In genomic region chr7:141229702-141230101, GRCm38 (mm10) we compare ENCODE assay signal across 8 mouse cellular contexts. TPM values are rescaled to one million over a fixed set of nuclear protein-coding genes. Genes with fewer than 3 reads are reported as not detected.
DNase-seq lines count a peak whose midpoint lies in the region; ATAC-seq and TF ChIP-seq lines count a peak whose summit lies in the region.

No protein-coding gene starts in this region.

- H3K27me3 ChIP-seq in liver, adult 2 months (ENCODE audit: control insufficient read depth, insufficient read depth, low read length) = no peaks in the 10 kb centered on the region
- no peaks in the 10 kb centered on the region for H3K27me3 ChIP-seq in embryonic facial prominence, embryonic 14.5 days (replicated peaks; ENCODE audit: control insufficient read depth, insufficient read depth, low read length)
- H3K27me3 ChIP-seq in intestine, embryonic 15.5 days (replicated peaks) = no peaks in the 10 kb centered on the region
- H3K27me3 ChIP-seq in neural tube, embryonic 12.5 days (replicated peaks) = no peaks in the 10 kb centered on the region

- no peak overlapping the region for H3K27ac ChIP-seq in liver, adult 2 months (replicated peaks; ENCODE audit: insufficient read depth, low read depth, low read length)
- H3K27ac ChIP-seq in embryonic facial prominence, embryonic 14.5 days (replicated peaks; ENCODE audit: low read depth, low read length) = 0 out of 2 replicates have a peak overlapping the region, but pooled peaks have one; percentile 6
- H3K27ac ChIP-seq in intestine, embryonic 15.5 days = no peak overlapping the region
- no peak overlapping the region for H3K27ac ChIP-seq in neural tube, embryonic 12.5 days

- no peak for TF ChIP-seq CTCF in liver, adult 2 months (IDR thresholded peaks at IDR 0.05; ENCODE audit: low read depth, low read length)

- DNase-seq in liver, adult 2 months (ENCODE audit: extremely low read depth, low read depth, low spot score) = no peak
- no peak for DNase-seq in liver
- DNase-seq in embryonic facial prominence, embryonic 14.5 days (ENCODE audit: low spot score) = no peak
- no peak for DNase-seq in adrenal gland, postnatal 14 days
- no peak for DNase-seq in frontal cortex, postnatal 25 days (ENCODE audit: low spot score in 2 of 2)

- peak overlapping the region; percentile 77 for H3K9ac ChIP-seq in liver, adult 2 months (ENCODE audit: low read depth, low read length)
- H3K9ac ChIP-seq in embryonic facial prominence, embryonic 14.5 days (ENCODE audit: low read depth, low read length) = peak overlapping the region; percentile 99
- peak overlapping the region; percentile 80 for H3K9ac ChIP-seq in intestine, embryonic 15.5 days
- H3K9ac ChIP-seq in neural tube, embryonic 12.5 days = peak overlapping the region; percentile 97

- no peak for TF ChIP-seq POLR2A in liver, adult 2 months (IDR thresholded peaks at IDR 0.05; ENCODE audit: extremely low read depth, insufficient read depth, low read length)

- H3K4me1 ChIP-seq in liver, adult 2 months (ENCODE audit: control insufficient read depth, insufficient read depth, low read length) = peaks cover 11% of the 10 kb centered on the region; the same call in 1 of the 2 replicates
- peaks cover 9% of the 10 kb centered on the region for H3K4me1 ChIP-seq in embryonic facial prominence, embryonic 14.5 days (ENCODE audit: control insufficient read depth, insufficient read depth, low read length)
- H3K4me1 ChIP-seq in intestine, embryonic 15.5 days (replicated peaks) = peaks cover 13% of the 10 kb centered on the region
- H3K4me1 ChIP-seq in neural tube, embryonic 12.5 days = peaks cover 18% of the 10 kb centered on the region

- peak overlapping the region; percentile 92 for H3K4me2 ChIP-seq in embryonic facial prominence, embryonic 14.5 days (ENCODE audit: low read depth, low read length)
- H3K4me2 ChIP-seq in intestine, embryonic 15.5 days (replicated peaks) = peak overlapping the region; percentile 71
- H3K4me2 ChIP-seq in neural tube, embryonic 12.5 days (replicated peaks) = peak overlapping the region; percentile 73

- WGBS in liver, adult 2 months = 20% methylated on average over 6 of the region's 6 CpGs
- 55% methylated on average over 6 of the region's 6 CpGs for WGBS in embryonic facial prominence, embryonic 14.5 days
- 44% methylated on average over 6 of the region's 6 CpGs for WGBS in intestine, embryonic 15.5 days
- WGBS in neural tube, embryonic 12.5 days = 65% methylated on average over 6 of the region's 6 CpGs

- H3K36me3 ChIP-seq in liver, adult 2 months (ENCODE audit: control insufficient read depth, insufficient read depth, low read length) = peaks cover 25% of the 10 kb centered on the region
- peaks cover 41% of the 10 kb centered on the region for H3K36me3 ChIP-seq in embryonic facial prominence, embryonic 14.5 days (ENCODE audit: control insufficient read depth, insufficient read depth, low read length)
- peaks cover 22% of the 10 kb centered on the region for H3K36me3 ChIP-seq in intestine, embryonic 15.5 days
- H3K36me3 ChIP-seq in neural tube, embryonic 12.5 days = peaks cover 40% of the 10 kb centered on the region

- ATAC-seq in embryonic facial prominence, embryonic 14.5 days (ENCODE audit: low read depth) = no peak
- no peak for ATAC-seq in intestine, embryonic 15.5 days
- no peak for ATAC-seq in neural tube, embryonic 12.5 days (ENCODE audit: low FRiP score, low read depth)
- ATAC-seq in megakaryocyte-erythroid progenitor cell, adult 5-6 weeks (replicated peaks; ENCODE audit: low FRiP score, low TSS enrichment, poor library complexity, severe bottlenecking) = no peak

- peak overlapping the region; percentile 90 for H3K4me3 ChIP-seq in liver, adult 2 months (ENCODE audit: insufficient read depth, low read depth, low read length)
- peak overlapping the region; percentile 99 for H3K4me3 ChIP-seq in embryonic facial prominence, embryonic 14.5 days (ENCODE audit: low read depth, low read length)
- peak overlapping the region; percentile 93 for H3K4me3 ChIP-seq in intestine, embryonic 15.5 days (replicated peaks)
- H3K4me3 ChIP-seq in neural tube, embryonic 12.5 days = peak overlapping the region; percentile 97

- peaks cover 25% of the 10 kb centered on the region for H3K79me2 ChIP-seq in liver, adult 2 months (ENCODE audit: control insufficient read depth, insufficient read depth, low read length)

- no peaks in the 10 kb centered on the region for H3K9me3 ChIP-seq in embryonic facial prominence, embryonic 14.5 days (ENCODE audit: control insufficient read depth, low read length)
- H3K9me3 ChIP-seq in intestine, embryonic 15.5 days = no peaks in the 10 kb centered on the region
- H3K9me3 ChIP-seq in neural tube, embryonic 12.5 days = no peaks in the 10 kb centered on the region; the same call in 1 of the 2 replicates

RNA-seq across cellular contexts. Expression of gene Phrf1, which starts 1.1 kb away (rescaled TPM):
- total RNA-seq in liver, adult 2 months (2014; rRNA removed) = 8.1 and 12.6 TPM in 2 replicates
- 6.7 and 9.2 TPM in 2 replicates for polyA plus RNA-seq in liver, adult 2 months (2012; rRNA removed)
- 59.8 and 62.7 TPM in 2 replicates for polyA plus RNA-seq in embryonic facial prominence, embryonic 14.5 days (2014; fragmentation: Nextera tagmentation; extraction: Ambion mirVana)
- 61.9 and 62.1 TPM in 2 replicates for polyA plus RNA-seq in intestine, embryonic 15.5 days (2015; fragmentation: Nextera tagmentation; extraction: Ambion mirVana)
- 88.0 and 92.7 TPM in 2 replicates for polyA plus RNA-seq in neural tube, embryonic 12.5 days (2016; fragmentation: Nextera tagmentation; extraction: Ambion mirVana)
- 78.2 and 80.2 TPM in 2 replicates for total RNA-seq in adrenal gland, postnatal 14 days (2021)
- 114 and 119 TPM in 2 replicates for total RNA-seq in megakaryocyte-erythroid progenitor cell, adult 5-6 weeks (2014; fragmentation: Nextera tagmentation)
- 53.9 and 79.3 TPM in 2 replicates for total RNA-seq in megakaryocyte-erythroid progenitor cell, adult 5-6 weeks (2017)

RNA-seq across cellular contexts. Expression of gene Rassf7, which starts 14.0 kb away (rescaled TPM):
- total RNA-seq in liver, adult 2 months (2014; rRNA removed) = 21.6 and 22.5 TPM in 2 replicates
- 49.1 and 53.3 TPM in 2 replicates for polyA plus RNA-seq in liver, adult 2 months (2012; rRNA removed)
- polyA plus RNA-seq in embryonic facial prominence, embryonic 14.5 days (2014; fragmentation: Nextera tagmentation; extraction: Ambion mirVana) = 26.7 and 30.2 TPM in 2 replicates
- 63.7 and 70.0 TPM in 2 replicates for polyA plus RNA-seq in intestine, embryonic 15.5 days (2015; fragmentation: Nextera tagmentation; extraction: Ambion mirVana)
- 37.1 and 38.7 TPM in 2 replicates for polyA plus RNA-seq in neural tube, embryonic 12.5 days (2016; fragmentation: Nextera tagmentation; extraction: Ambion mirVana)
- 4.9 and 5.2 TPM in 2 replicates for total RNA-seq in adrenal gland, postnatal 14 days (2021)
- 3.1 and 6.4 TPM in 2 replicates for total RNA-seq in megakaryocyte-erythroid progenitor cell, adult 5-6 weeks (2014; fragmentation: Nextera tagmentation)
- 3.4 and 4.6 TPM in 2 replicates for total RNA-seq in megakaryocyte-erythroid progenitor cell, adult 5-6 weeks (2017)

RNA-seq across cellular contexts. Expression of gene Lmntd2, which starts 15.8 kb away (rescaled TPM):
- 0.47 and 0.83 TPM in 2 replicates for total RNA-seq in liver, adult 2 months (2014; rRNA removed)
- polyA plus RNA-seq in liver, adult 2 months (2012; rRNA removed) = 1.4 and 2.2 TPM in 2 replicates
- 1.3 and 1.5 TPM in 2 replicates for polyA plus RNA-seq in embryonic facial prominence, embryonic 14.5 days (2014; fragmentation: Nextera tagmentation; extraction: Ambion mirVana)
- 3.5 and 3.6 TPM in 2 replicates for polyA plus RNA-seq in intestine, embryonic 15.5 days (2015; fragmentation: Nextera tagmentation; extraction: Ambion mirVana)
- 2.5 and 3.8 TPM in 2 replicates for polyA plus RNA-seq in neural tube, embryonic 12.5 days (2016; fragmentation: Nextera tagmentation; extraction: Ambion mirVana)
- total RNA-seq in adrenal gland, postnatal 14 days (2021) = 0.26 and 0.34 TPM in 2 replicates
- not detected in 2 replicates for total RNA-seq in megakaryocyte-erythroid progenitor cell, adult 5-6 weeks (2014; fragmentation: Nextera tagmentation)
- not detected in 2 replicates for total RNA-seq in megakaryocyte-erythroid progenitor cell, adult 5-6 weeks (2017)

RNA-seq across cellular contexts. Expression of gene Lrrc56, which starts 35.7 kb away (rescaled TPM):
- 1.8 and 2.1 TPM in 2 replicates for total RNA-seq in liver, adult 2 months (2014; rRNA removed)
- polyA plus RNA-seq in liver, adult 2 months (2012; rRNA removed) = 4.4 and 4.8 TPM in 2 replicates
- 6.0 and 7.2 TPM in 2 replicates for polyA plus RNA-seq in embryonic facial prominence, embryonic 14.5 days (2014; fragmentation: Nextera tagmentation; extraction: Ambion mirVana)
- 5.1 and 5.4 TPM in 2 replicates for polyA plus RNA-seq in intestine, embryonic 15.5 days (2015; fragmentation: Nextera tagmentation; extraction: Ambion mirVana)
- polyA plus RNA-seq in neural tube, embryonic 12.5 days (2016; fragmentation: Nextera tagmentation; extraction: Ambion mirVana) = 11.2 TPM in 2 replicates
- 7.6 and 9.6 TPM in 2 replicates for total RNA-seq in adrenal gland, postnatal 14 days (2021)
- 4.3 and 6.1 TPM in 2 replicates for total RNA-seq in megakaryocyte-erythroid progenitor cell, adult 5-6 weeks (2014; fragmentation: Nextera tagmentation)
- 0.28 and 0.88 TPM in 2 replicates for total RNA-seq in megakaryocyte-erythroid progenitor cell, adult 5-6 weeks (2017)

RNA-seq across cellular contexts. Expression of gene Hras, which starts 35.9 kb away (rescaled TPM):
- 37.6 and 53.8 TPM in 2 replicates for total RNA-seq in liver, adult 2 months (2014; rRNA removed)
- 50.4 and 58.9 TPM in 2 replicates for polyA plus RNA-seq in liver, adult 2 months (2012; rRNA removed)
- 122 and 142 TPM in 2 replicates for polyA plus RNA-seq in embryonic facial prominence, embryonic 14.5 days (2014; fragmentation: Nextera tagmentation; extraction: Ambion mirVana)
- polyA plus RNA-seq in intestine, embryonic 15.5 days (2015; fragmentation: Nextera tagmentation; extraction: Ambion mirVana) = 92.9 and 107 TPM in 2 replicates
- 114 and 121 TPM in 2 replicates for polyA plus RNA-seq in neural tube, embryonic 12.5 days (2016; fragmentation: Nextera tagmentation; extraction: Ambion mirVana)
- total RNA-seq in adrenal gland, postnatal 14 days (2021) = 81.7 and 83.6 TPM in 2 replicates
- 73.1 and 108 TPM in 2 replicates for total RNA-seq in megakaryocyte-erythroid progenitor cell, adult 5-6 weeks (2014; fragmentation: Nextera tagmentation)
- total RNA-seq in megakaryocyte-erythroid progenitor cell, adult 5-6 weeks (2017) = 30.1 and 48.6 TPM in 2 replicates
